Mouse (Mus musculus) heart, postnatal 0 days (tissue): ENCODE measurements at regions not wholly inside any gene's neighbourhood (a gene's known extent, or its start where the extent isn't known, plus 50 kb on each side); places are given as distances from the start of the nearest gene placed in this dataset.

Experiments used
- ATAC-seq: fragments of 200-750 bp; cut with Nextera tagmentation; 2 replicates; pipeline ENCODE4 v1.8.0; 2017; ENCODE audit warnings: low read depth, moderate number of reproducible peaks, moderate library complexity; ENCODE audit not compliant: insufficient read depth
- DNase-seq: peaks from one replicate; pipeline ENCODE4 v3.0.0-alpha.2; 2016; ENCODE audit warnings: low spot score
- H3K27ac ChIP-seq: fragments of 300-500 bp; sonication (generic); 2 replicates; pipeline ENCODE4 v1.5.1; 2014; ENCODE audit warnings: low read depth, mild to moderate bottlenecking
- H3K27me3 ChIP-seq: fragments of 300-500 bp; sonication (generic); 2 replicates; pipeline ENCODE4 v1.6.1; 2014; ENCODE audit warnings: low read length, mixed read lengths; ENCODE audit not compliant: control insufficient read depth, insufficient read depth
- H3K36me3 ChIP-seq: fragments of 300-500 bp; sonication (generic); replicated peaks from 2 replicates; pipeline ENCODE4 v1.6.1; 2014; ENCODE audit warnings: low read length, mixed read lengths; ENCODE audit not compliant: control insufficient read depth, insufficient read depth
- H3K4me1 ChIP-seq: fragments of 300-500 bp; sonication (generic); 2 replicates; pipeline ENCODE4 v1.6.1; 2014; ENCODE audit warnings: antibody characterized with exemption; ENCODE audit not compliant: control insufficient read depth, insufficient read depth
- H3K4me2 ChIP-seq: fragments of 300-500 bp; sonication (generic); 2 replicates; pipeline ENCODE4 v1.6.1; 2014; ENCODE audit warnings: low read depth, mild to moderate bottlenecking, low read length, moderate library complexity
- H3K4me3 ChIP-seq: fragments of 300-500 bp; sonication (generic); 2 replicates; pipeline ENCODE4 v1.5.1; 2014; ENCODE audit warnings: low read depth, low read length
- H3K9ac ChIP-seq: fragments of 300-500 bp; sonication (generic); replicated peaks from 2 replicates; pipeline ENCODE4 v1.6.1; 2014; ENCODE audit warnings: low read depth, low read length, mixed read lengths
- H3K9me3 ChIP-seq: fragments of 300-500 bp; sonication (generic); replicated peaks from 2 replicates; pipeline ENCODE4 v1.6.1; 2016; ENCODE audit warnings: low read length; ENCODE audit not compliant: control insufficient read depth
- CTCF ChIP-seq: IDR thresholded peaks from 2 replicates; pipeline ENCODE4 v1.5.1; 2016; ENCODE audit warnings: antibody characterized with exemption, control low read depth, low read depth
- EP300 ChIP-seq: IDR thresholded peaks from 2 replicates; pipeline ENCODE4 v1.6.1; 2016; ENCODE audit warnings: antibody characterized with exemption, low read depth
- WGBS: fragments of 180-500 bp; shearing (Covaris S2); extraction: QIAGEN DNeasy Blood & Tissue Kit; methylation state at CpG from one replicate; pipeline ENCODE4 v1.1.7; 2014; 5-methylcytosine and 5-hydroxymethylcytosine counted together

- DNase-seq (no peak), ATAC-seq (no peak)
- Histone ChIP-seq H3K9ac (no peak overlapping the region), H3K27me3 (no peaks in the 10 kb centered on the region), H3K4me3 (no peak overlapping the region), H3K27ac (no peak overlapping the region), H3K4me2 (no peak overlapping the region), H3K9me3 (no peaks in the 10 kb centered on the region), H3K36me3 (no peaks in the 10 kb centered on the region), H3K4me1 (no peaks in the 10 kb centered on the region)
- TF ChIP-seq CTCF (no peak), EP300 (no peak)
- WGBS, result 83% methylated on average over 4 of the region's 4 CpGs
Observed at GRCm38 (mm10) chr4:87501791-87502190, 271.5 kb upstream of the Slc24a2 start.

- WGBS, result 72% methylated on average over 2 of the region's 2 CpGs
- ATAC-seq, result no peak
- Histone ChIP-seq H3K27ac (no peak overlapping the region), H3K4me1 (no peaks in the 10 kb centered on the region), H3K9me3 (no peaks in the 10 kb centered on the region), H3K4me3 (no peak overlapping the region), H3K27me3 (no peaks in the 10 kb centered on the region), H3K9ac (no peak overlapping the region), H3K36me3 (no peaks in the 10 kb centered on the region), H3K4me2 (no peak overlapping the region)
- TF ChIP-seq CTCF (no peak), EP300 (no peak)
- DNase-seq, result no peak
Observed at GRCm38 (mm10) chr4:87500441-87500840, 270.2 kb upstream of the Slc24a2 start.

- no peak for DNase-seq
- H3K27me3 ChIP-seq, result no peaks in the 10 kb centered on the region
- no peak overlapping the region for H3K4me3 ChIP-seq
- no peak overlapping the region for H3K27ac ChIP-seq
- no peak for ATAC-seq
- H3K9me3 ChIP-seq, result no peaks in the 10 kb centered on the region
- H3K9ac ChIP-seq, result no peak overlapping the region
- no peaks in the 10 kb centered on the region for H3K36me3 ChIP-seq
- no peaks in the 10 kb centered on the region for H3K4me1 ChIP-seq
- no peak overlapping the region for H3K4me2 ChIP-seq
- no peak for TF ChIP-seq EP300
- TF ChIP-seq CTCF, result no peak
- WGBS, result 82% methylated on average over 3 of the region's 3 CpGs
Observed at GRCm38 (mm10) chr4:87487798-87488197, 257.5 kb upstream of the Slc24a2 start.

GRCm38 (mm10) chr4:87475537-87475936 is 245.3 kb upstream of the Slc24a2 start:
- no peak for TF ChIP-seq CTCF
- no peak for TF ChIP-seq EP300
- WGBS, result 66% methylated on average over 1 of the region's 1 CpGs

DNA sequence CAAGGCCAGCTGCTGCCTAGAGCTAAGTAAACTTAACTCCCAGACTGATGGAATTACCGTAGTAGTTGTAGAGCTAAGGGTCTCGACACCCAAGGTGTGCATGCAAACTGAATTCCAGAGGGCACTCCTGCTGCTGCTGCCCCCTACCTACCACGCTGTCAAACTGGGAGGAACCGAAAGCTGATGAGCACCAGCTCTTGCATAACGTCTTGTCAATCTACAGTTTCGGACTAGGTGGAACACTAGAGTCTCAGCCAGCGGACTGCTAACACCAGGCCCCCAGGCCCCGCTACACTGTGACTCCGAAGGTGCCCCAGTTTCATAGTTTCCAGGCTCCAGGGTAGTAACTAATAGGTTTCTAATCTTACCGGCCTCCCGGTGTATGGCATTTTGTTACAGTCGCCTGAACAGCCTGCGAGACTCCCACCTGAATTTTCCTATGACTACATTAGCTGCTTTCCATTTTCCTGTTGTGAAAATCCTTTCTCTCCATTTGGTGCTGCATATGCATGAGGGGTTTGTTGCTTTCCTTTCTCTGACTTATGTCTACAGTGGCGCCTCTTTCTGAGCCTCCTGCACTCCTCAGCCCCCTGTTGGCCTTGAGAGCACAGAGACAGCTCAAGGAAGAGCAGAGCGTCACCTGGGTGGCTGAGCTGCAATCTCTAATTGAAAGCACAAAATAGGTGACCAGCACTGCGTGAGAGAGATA is 243.2 kb upstream of the Slc24a2 start:
- H3K27me3 ChIP-seq, result no peaks in the 10 kb centered on the region
- H3K4me3 ChIP-seq, result no peak overlapping the region
- no peak overlapping the region for H3K4me2 ChIP-seq
- no peak overlapping the region for H3K9ac ChIP-seq
- H3K36me3 ChIP-seq, result no peaks in the 10 kb centered on the region
- DNase-seq, result no peak
- H3K27ac ChIP-seq, result no peak overlapping the region
- H3K4me1 ChIP-seq, result no peaks in the 10 kb centered on the region
- WGBS, result 87% methylated on average over 16 of the region's 16 CpGs
- no peaks in the 10 kb centered on the region for H3K9me3 ChIP-seq
- no peak for TF ChIP-seq CTCF
- TF ChIP-seq EP300, result no peak
- no peak for ATAC-seq

More at GRCm38 (mm10) chr4:87475537-87475936, 245.3 kb upstream of the Slc24a2 start:
- no peak for DNase-seq
- no peaks in the 10 kb centered on the region for H3K27me3 ChIP-seq
- H3K27ac ChIP-seq, result no peak overlapping the region
- no peak for ATAC-seq
- no peak overlapping the region for H3K9ac ChIP-seq
- no peaks in the 10 kb centered on the region for H3K36me3 ChIP-seq
- no peaks in the 10 kb centered on the region for H3K9me3 ChIP-seq
- no peaks in the 10 kb centered on the region for H3K4me1 ChIP-seq
- H3K4me2 ChIP-seq, result no peak overlapping the region
- no peak overlapping the region for H3K4me3 ChIP-seq

DNA sequence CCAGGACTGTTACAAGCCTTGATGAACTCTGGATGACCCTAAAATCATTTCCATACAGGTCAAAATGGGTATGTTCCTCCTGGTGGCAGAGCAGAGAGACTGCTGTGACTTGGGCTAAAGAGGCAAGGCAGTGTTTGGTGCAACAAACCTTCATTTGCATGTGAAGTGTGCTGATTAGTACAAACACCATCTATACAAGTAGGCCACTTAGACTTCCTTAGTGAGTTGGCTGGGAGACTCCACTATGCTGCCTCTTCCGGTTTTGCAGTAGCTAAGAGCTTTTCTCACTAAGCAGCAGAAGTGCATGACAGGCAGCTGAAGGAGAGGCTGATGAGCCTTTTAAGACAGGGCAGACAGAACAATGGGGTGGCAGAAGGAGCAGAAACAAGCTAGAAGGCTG is 242.5 kb upstream of the Slc24a2 start:
- no peak overlapping the region for H3K27ac ChIP-seq
- H3K36me3 ChIP-seq, result no peaks in the 10 kb centered on the region
- no peaks in the 10 kb centered on the region for H3K4me1 ChIP-seq
- 38% methylated on average over 1 of the region's 1 CpGs for WGBS
- TF ChIP-seq CTCF (no peak), EP300 (no peak)
- no peak overlapping the region for H3K9ac ChIP-seq
- H3K4me2 ChIP-seq, result no peak overlapping the region
- no peaks in the 10 kb centered on the region for H3K27me3 ChIP-seq
- no peak for ATAC-seq
- no peaks in the 10 kb centered on the region for H3K9me3 ChIP-seq
- no peak for DNase-seq
- H3K4me3 ChIP-seq, result no peak overlapping the region
